Mouse (Mus musculus) testis, postnatal 10 days (tissue): Measurements from ENCODE around the gene Pcnx2.

Source experiments
- DNase-seq: peaks from one replicate; pipeline ENCODE4 v3.0.0; 2021; ENCODE audit warnings: low spot score

Gene Pcnx2

GRCm38 (mm10) chr8:125756391-125757105, 141.6 kb downstream of the Pcnx2 start:
- DNase-seq: no peak

GRCm38 (mm10) chr8:125755896-125756295, 142.2 kb downstream of the Pcnx2 start:
- no peak for DNase-seq

- DNase-seq: no peak
These were observed 147.3 kb downstream of the Pcnx2 start for GRCm38 (mm10) chr8:125750846-125751245.

GRCm38 (mm10) chr8:125747390-125747789, 150.7 kb downstream of the Pcnx2 start:
- no peak for DNase-seq

DNA sequence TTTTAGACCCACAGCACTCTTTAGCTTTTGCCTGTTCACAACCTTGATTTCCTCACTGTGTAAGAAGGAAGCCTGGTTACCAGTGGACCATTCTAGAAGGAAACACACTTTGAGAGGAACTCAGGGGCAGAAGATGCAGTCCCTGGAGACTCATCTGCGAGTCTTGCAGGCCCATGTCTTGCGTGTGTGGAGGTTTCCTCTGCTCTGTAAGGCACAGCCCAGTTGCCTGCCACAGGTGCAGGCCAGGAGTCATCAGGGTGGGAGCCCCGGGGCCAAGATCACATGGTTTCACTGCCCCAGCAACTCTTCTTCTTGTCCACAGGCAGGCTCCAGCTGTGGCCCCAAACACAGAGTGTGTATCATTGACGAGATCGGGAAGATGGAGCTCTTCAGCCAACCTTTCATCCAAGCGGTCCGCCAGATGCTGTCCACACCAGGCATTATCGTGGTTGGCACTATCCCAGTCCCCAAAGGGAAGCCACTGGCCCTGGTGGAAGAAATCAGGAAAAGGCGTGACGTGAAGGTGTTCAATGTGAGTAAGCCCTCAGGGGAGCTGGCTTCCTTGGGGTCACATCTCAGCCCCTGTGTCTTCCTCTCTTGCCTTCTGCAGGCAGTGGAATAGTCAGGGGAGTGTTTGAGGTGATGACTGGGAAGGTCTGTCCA, 153.1 kb downstream of the Pcnx2 start:
- no peak for DNase-seq

DNA sequence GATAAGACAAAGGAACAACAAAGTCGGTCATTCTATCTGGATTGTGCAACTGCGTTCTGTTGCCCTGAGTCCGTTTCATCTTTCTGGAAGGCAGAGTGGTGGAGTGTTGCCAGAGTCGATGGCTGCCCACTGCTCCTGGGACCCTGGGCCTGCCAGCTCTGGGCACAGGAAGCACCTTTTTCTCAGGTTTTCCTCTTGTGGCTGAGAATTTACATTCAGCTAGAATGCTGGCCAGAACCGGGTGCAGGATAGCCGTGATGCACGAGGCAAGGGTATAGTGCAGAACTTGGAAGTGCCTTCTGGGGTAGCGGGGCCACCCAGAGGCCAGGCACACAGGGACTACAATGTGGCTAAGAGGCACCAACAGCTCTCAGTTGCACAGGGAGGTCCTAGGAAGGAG, 155.7 kb downstream of the Pcnx2 start:
- no peak for DNase-seq

DNA sequence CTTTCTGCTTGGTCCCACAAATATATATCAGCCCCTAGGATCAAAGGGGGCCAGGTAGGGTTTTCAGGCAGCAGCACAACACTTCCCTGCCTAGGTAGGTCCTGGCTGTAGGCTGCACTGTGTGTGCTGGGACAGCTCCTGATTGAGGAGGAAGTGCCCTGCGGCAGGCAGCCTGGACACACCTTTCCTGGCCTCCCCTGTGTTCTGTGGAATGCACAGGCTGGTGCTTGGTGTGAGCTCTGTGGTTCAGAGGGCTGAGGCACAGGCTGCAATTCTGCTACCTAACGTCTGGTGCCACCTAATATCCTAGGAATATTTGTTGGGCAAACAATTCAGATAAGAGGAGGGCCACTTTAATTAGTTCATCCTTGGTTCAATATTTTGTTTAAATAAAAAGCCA, 156.3 kb downstream of the Pcnx2 start:
- DNase-seq: no peak

DNA sequence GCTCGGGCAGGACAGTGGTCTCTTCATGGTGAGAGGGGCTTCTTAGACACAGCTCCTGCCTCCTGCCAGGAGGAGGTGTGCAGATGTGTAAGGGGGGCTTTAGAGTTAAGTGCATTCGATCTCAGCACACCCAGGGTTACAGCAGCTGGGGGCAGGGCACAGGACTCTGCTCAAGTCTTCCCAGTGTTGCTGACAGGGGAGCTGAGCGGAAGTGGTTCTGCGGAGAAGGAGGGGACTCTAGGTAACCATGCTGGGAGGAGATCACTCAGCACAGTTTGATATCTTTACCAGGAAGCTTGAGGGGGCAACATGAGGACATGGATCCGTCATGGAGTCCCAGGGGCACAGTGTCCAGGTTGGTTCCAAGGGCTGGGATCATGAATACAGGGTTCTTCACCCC, 156.7 kb downstream of the Pcnx2 start:
- no peak for DNase-seq

GRCm38 (mm10) chr8:125740655-125741054, 157.5 kb downstream of the Pcnx2 start:
- DNase-seq: no peak

DNA sequence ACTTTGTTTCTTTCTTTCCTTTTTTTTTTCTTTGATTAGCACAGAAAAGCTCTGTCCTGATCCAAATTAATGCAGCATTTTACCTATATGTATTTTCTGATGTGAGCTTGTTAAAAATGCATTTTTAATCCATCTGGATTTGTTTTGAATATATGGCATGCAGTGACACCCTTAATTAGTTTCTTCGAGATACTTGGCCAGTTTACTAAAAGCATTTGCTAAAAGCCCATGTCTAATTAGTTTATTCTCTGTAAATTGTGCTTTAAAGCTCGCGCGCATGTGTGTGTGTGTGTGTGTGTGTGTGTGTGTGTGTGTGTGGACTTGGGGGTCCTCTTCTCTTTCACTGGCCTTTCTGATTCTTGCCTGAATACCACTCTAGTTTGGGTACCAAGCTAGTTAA, 159.2 kb downstream of the Pcnx2 start:
- no peak for DNase-seq

- peak; percentile 97 for DNase-seq
These were observed 163.9 kb downstream of the Pcnx2 start for GRCm38 (mm10) chr8:125733964-125734956.

- DNase-seq: no peak
These were observed 168.4 kb downstream of the Pcnx2 start, which contains the start of gene Ntpcr for GRCm38 (mm10) chr8:125729746-125730145. Gene Ntpcr, plus strand, starts transcription at chr8:125729963.

GRCm38 (mm10) chr8:125727797-125728196, 170.3 kb downstream of the Pcnx2 start:
- DNase-seq: no peak

- DNase-seq: no peak
These were observed 171.1 kb downstream of the Pcnx2 start for GRCm38 (mm10) chr8:125726986-125727385.

DNA sequence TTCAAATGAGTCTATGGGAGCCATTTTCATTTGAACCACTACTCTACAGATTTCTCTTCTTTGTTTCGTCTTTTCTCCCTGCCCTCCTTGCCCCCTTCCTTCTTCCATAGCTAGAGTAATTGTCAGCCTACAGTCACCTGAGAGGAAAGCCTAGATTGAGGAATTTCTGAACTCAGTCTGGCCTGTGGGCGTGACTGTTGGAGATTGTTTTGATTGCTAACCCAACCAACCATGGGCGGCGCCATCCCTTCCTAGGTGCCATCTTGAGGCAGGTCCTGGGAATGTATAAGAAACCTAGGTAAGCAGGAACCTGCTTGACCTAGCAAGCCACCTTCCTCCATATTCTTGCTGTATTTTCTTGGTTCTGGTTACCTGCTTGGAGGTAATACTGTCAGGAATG, 172.0 kb downstream of the Pcnx2 start:
- no peak for DNase-seq

DNA sequence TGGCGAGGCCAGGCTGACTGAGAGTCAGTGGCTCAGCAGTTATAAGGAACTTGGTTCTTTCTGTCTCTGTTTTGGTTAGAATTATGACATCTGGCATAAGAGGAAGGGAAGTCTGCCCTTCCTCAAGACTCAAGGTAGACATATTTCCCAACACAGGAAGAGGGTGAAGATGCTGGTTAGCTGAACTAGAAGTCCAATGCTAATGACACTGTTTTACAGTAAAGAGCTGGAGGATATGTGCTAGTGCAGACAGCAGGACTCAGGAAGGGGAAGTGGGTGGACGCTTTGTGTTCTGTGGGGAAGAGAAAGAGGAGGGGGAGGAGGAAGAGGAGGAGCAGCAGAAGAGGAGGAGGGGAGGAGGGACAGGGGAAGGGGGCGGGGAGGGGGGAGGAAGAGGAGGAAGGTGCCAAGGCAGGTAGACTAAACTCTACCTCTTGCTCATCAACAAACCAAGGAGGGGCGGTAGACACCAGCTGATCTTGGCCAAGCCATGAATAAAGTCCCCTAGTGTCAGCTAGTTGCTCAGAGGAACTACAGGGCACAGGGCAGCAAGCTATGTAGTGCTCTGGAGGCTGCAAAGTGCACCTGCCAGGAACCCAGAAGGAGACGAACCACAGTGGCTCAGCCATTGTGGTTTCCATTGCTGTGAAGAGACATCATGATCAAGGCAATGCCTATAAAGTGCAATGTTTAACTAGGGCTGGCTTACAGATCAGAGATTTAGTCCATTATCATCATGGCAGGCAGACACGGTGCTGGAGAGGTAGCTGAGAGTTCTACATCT, 172.9 kb downstream of the Pcnx2 start:
- no peak for DNase-seq

DNA sequence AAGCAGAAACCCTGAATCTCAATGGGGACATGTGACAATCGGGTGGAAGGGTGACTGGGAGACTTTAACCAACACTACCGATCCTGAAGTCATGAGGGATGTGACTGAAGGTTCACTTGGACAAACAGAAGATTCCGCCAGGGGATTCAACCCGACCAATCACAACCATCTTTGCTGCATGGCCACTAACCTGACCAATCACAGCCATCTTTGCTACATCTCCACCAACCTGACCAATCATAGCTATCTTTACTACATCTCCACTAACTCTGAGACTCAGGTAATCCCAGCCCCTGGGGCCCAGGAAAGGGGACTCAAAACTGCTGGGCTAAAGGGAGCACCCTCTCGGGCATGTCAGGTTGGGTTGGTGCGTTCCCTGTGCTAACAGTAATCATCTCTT, 174.7 kb downstream of the Pcnx2 start:
- no peak for DNase-seq

GRCm38 (mm10) chr8:125722675-125723074, 175.4 kb downstream of the Pcnx2 start:
- DNase-seq: no peak

DNA sequence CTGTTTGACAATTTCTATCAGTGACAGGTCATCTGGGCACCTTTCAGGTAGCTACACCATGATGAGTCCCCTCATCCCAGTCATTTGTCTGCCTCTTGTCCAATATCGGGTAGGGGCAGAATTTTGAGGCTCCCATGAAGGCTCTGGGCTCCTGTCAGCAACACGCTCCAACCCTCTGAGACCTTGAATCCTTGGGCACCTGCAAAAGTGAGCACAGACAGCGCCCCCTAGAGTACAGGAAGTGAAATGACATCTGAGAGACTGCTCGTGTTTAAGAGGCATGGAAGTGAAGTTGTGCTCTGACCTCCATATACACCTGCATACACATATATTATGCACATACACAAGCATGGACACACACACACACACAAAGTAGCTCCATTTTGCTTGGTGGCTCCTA, 179.2 kb downstream of the Pcnx2 start:
- no peak for DNase-seq

DNA sequence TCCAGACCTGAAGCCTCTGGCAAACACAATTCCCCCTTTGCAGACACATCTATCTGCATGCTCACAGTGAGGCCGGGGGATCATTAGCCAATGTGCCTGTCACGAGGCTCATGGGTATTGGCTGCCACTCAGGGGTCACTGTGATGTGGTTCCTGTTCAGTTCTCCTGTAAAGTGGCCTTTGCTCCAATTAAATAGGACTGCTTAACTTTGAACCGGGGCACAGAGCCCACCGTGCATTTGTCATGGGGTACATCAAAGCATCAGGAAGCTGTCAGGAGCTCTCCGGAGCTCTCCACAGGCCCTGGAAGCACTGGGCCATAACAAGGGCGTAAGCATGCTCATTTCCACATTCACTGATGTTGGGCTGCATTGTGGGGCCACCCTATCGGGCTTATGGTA, 181.5 kb downstream of the Pcnx2 start:
- no peak for DNase-seq

DNA sequence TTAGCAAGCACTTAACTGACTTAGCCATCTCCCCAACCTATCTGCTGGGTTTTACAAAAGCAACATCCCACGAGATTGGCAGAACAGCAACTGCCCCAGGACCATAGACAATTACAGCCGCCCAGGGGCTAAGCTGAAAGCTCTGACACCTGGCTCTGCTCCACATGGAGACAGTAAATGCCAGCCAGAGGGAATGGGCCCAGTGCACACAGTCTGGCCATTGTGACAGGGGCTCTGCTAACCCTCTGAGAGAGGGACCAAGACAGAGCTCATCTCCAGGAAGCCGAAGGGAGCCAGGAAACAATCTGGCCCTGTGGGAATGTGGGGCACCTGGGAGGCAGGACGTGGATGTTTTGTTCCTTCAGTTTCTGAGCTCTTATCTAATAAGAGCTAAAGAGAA, 181.9 kb downstream of the Pcnx2 start:
- no peak for DNase-seq

DNA sequence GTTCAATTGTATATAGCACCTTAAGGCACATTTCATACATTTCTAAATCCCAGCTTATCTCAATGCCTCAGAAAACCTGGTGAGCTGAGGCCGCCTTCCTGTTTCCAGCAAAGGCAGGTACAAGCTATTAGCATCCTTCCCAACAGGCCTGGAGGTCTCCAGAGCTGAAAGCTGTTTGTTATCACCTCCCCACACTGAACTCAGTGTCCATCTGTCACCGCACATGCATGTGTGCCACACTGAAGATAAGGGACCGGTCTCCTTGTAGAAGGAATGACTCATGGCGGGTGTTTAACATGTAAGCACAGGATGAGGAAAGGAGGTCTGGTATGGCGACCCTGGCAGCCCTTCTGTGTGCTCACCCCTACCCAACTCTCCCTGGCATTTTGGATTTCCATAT, 186.6 kb downstream of the Pcnx2 start:
- no peak for DNase-seq
